Mouse (Mus musculus) limb, embryonic 10.5 days (tissue): ENCODE data around the gene Mettl26. TPM values are rescaled to one million over a fixed set of nuclear protein-coding genes. Genes with fewer than 3 reads are reported as not detected.

Experiments
- DNase-seq: peaks from one replicate; pipeline ENCODE4 v3.0.0-alpha.2; 2017; ENCODE audit warnings: low spot score
- H3K27ac ChIP-seq: fragments of 300-500 bp; sonication (generic); 2 replicates; pipeline ENCODE4 v1.5.1; 2016; ENCODE audit warnings: mild to moderate bottlenecking
- H3K27me3 ChIP-seq: fragments of 300-500 bp; sonication (generic); 2 replicates; pipeline ENCODE4 v1.6.1; 2016; ENCODE audit warnings: low read depth, mild to moderate bottlenecking; ENCODE audit not compliant: poor library complexity, severe bottlenecking
- H3K36me3 ChIP-seq: fragments of 300-500 bp; sonication (generic); 2 replicates; pipeline ENCODE4 v1.6.1; 2016; ENCODE audit warnings: mild to moderate bottlenecking, moderate library complexity
- H3K4me1 ChIP-seq: fragments of 300-500 bp; sonication (generic); 2 replicates; pipeline ENCODE4 v1.6.1; 2016
- H3K4me3 ChIP-seq: fragments of 300-500 bp; sonication (generic); 2 replicates; pipeline ENCODE4 v1.5.1; 2016; ENCODE audit warnings: mild to moderate bottlenecking, moderate library complexity
- H3K9me3 ChIP-seq: fragments of 300-500 bp; sonication (generic); replicated peaks from 2 replicates; pipeline ENCODE4 v1.6.1; 2016; ENCODE audit warnings: mild to moderate bottlenecking
- WGBS: fragments of 180-500 bp; shearing (Covaris S2); methylation state at CpG from one replicate; pipeline ENCODE4 v1.1.7; 2016; 5-methylcytosine and 5-hydroxymethylcytosine counted together
- microRNA-seq: library from miRNA; unstranded; fragments of <30 nt; microRNA quantifications from one replicate; pipeline ENCODE4, GENCODE M21; 2017
- polyA plus RNA-seq: library from polyadenylated mRNA; unstranded; fragments of >200 nt; fragmentation: Nextera tagmentation; extraction: Ambion mirVana; gene quantifications from 2 replicates; pipeline ENCODE4 v1.2.1, GENCODE M21; 2016

The Mettl26 gene
- polyA plus RNA-seq, 1 experiment from 2014 or later = 69.6 TPM

GRCm38 (mm10) chr17:25916931-25917647 lies 42.2 kb downstream of the Mettl26 start:
- Histone ChIP-seq H3K27me3 (no peaks in the 10 kb centered on the region), H3K36me3 (peaks cover 34% of the 10 kb centered on the region), H3K27ac (no peak overlapping the region), H3K4me3 (no peak overlapping the region), H3K9me3 (no peaks in the 10 kb centered on the region), H3K4me1 (peaks cover 21% of the 10 kb centered on the region)
- 87% methylated on average over 8 of the region's 8 CpGs for WGBS
- DNase-seq = no peak

GRCm38 (mm10) chr17:25918037-25918750 lies 43.3 kb downstream of the Mettl26 start:
- Histone ChIP-seq H3K36me3 (peaks cover 29% of the 10 kb centered on the region), H3K4me3 (peak overlapping the region; percentile 72), H3K4me1 (peaks cover 21% of the 10 kb centered on the region), H3K27me3 (no peaks in the 10 kb centered on the region), H3K27ac (no peak overlapping the region), H3K9me3 (no peaks in the 10 kb centered on the region)
- 82% methylated on average over 9 of the region's 9 CpGs for WGBS
- no peak for DNase-seq

- H3K4me3 ChIP-seq = peak within 1 kb of the TSS; percentile 72
- H3K4me1 ChIP-seq = peaks cover 21% of the 10 kb centered on the region
- peaks cover 24% of the 10 kb centered on the region for H3K36me3 ChIP-seq
- peak; percentile 68 for DNase-seq
- WGBS = under 1% methylated on average over 78 of the region's 78 CpGs
- H3K27ac ChIP-seq = peak within 1 kb of the TSS; percentile 90
- H3K27me3 ChIP-seq = no peaks in the 10 kb centered on the region
- no peaks in the 10 kb centered on the region for H3K9me3 ChIP-seq
Measured at GRCm38 (mm10) chr17:25919144-25919785, 44.4 kb downstream of the Mettl26 start, which contains the start of gene Rab40c. Gene Rab40c, minus strand, starts transcription at chr17:25919727.

GRCm38 (mm10) chr17:25919786-25920642 lies 45.1 kb downstream of the Mettl26 start:
- Histone ChIP-seq H3K36me3 (peaks cover 24% of the 10 kb centered on the region), H3K4me1 (peaks cover 21% of the 10 kb centered on the region), H3K27ac (peak overlapping the region; percentile 90), H3K27me3 (no peaks in the 10 kb centered on the region), H3K9me3 (no peaks in the 10 kb centered on the region), H3K4me3 (peak overlapping the region; percentile 72)
- WGBS = under 1% methylated on average over 40 of the region's 40 CpGs
- DNase-seq = peak; percentile 99

- DNase-seq = no peak
- H3K36me3 ChIP-seq = peaks cover 32% of the 10 kb centered on the region
- WGBS = 88% methylated on average over 5 of the region's 5 CpGs
- H3K4me3 ChIP-seq = no peak overlapping the region
- H3K9me3 ChIP-seq = no peaks in the 10 kb centered on the region
- H3K27ac ChIP-seq = no peak overlapping the region
- peaks cover 21% of the 10 kb centered on the region for H3K4me1 ChIP-seq
- H3K27me3 ChIP-seq = no peaks in the 10 kb centered on the region
Measured at GRCm38 (mm10) chr17:25922120-25922519, 47.2 kb downstream of the Mettl26 start.

- no peaks in the 10 kb centered on the region for H3K27me3 ChIP-seq
- no peak for DNase-seq
- H3K9me3 ChIP-seq = no peaks in the 10 kb centered on the region
- no peak overlapping the region for H3K4me3 ChIP-seq
- H3K27ac ChIP-seq = no peak overlapping the region
- H3K36me3 ChIP-seq = peaks cover 51% of the 10 kb centered on the region
- peaks cover 6% of the 10 kb centered on the region for H3K4me1 ChIP-seq
- 78% methylated on average over 2 of the region's 2 CpGs for WGBS
Measured at GRCm38 (mm10) chr17:25925348-25925747, 50.5 kb downstream of the Mettl26 start.

Small RNA genes lying within 50 kb of the gene (microRNA-seq; reads per million reads assigned to microRNA genes)
- gene Mir3082 = not detected

Other genes with a start within 250 kb of the Mettl26 start
- 2.0 TPM in 2 replicates for gene Gng13, start 157.9 kb upstream of the Mettl26 start, polyA plus RNA-seq
- gene Chtf18, start 147.7 kb upstream of the Mettl26 start, polyA plus RNA-seq = 68.5 and 71.9 TPM in 2 replicates
- gene Rpusd1, start 147.4 kb upstream of the Mettl26 start, polyA plus RNA-seq = 24.8 and 27.0 TPM in 2 replicates
- gene Mslnl, start 139.0 kb upstream of the Mettl26 start, polyA plus RNA-seq = not detected in 2 replicates
- 0.98 TPM in 1 of 2 replicates, not detected in the other for gene Msln, start 120.7 kb upstream of the Mettl26 start, polyA plus RNA-seq
- 21.2 and 26.8 TPM in 2 replicates for gene Narfl, start 101.3 kb upstream of the Mettl26 start, polyA plus RNA-seq
- 59.7 and 80.7 TPM in 2 replicates for gene Haghl, start 89.4 kb upstream of the Mettl26 start, polyA plus RNA-seq
- 0.44 and 0.50 TPM in 2 replicates for gene Ccdc78, start 88.5 kb upstream of the Mettl26 start, polyA plus RNA-seq
- 55.6 and 63.3 TPM in 2 replicates for gene Fam173a, start 82.2 kb upstream of the Mettl26 start, polyA plus RNA-seq
- 0.76 TPM in 1 of 2 replicates, not detected in the other for gene AC134908.4, start 79.4 kb upstream of the Mettl26 start, polyA plus RNA-seq
- 87.5 and 112 TPM in 2 replicates for gene Metrn, start 77.9 kb upstream of the Mettl26 start, polyA plus RNA-seq
- 1.0 and 1.5 TPM in 2 replicates for gene Fbxl16, start 66.0 kb upstream of the Mettl26 start, polyA plus RNA-seq
- 31.6 and 32.0 TPM in 2 replicates for gene Wdr24, start 51.4 kb upstream of the Mettl26 start, polyA plus RNA-seq
- gene Jmjd8, start 46.2 kb upstream of the Mettl26 start, polyA plus RNA-seq = 52.4 and 54.9 TPM in 2 replicates
- gene Stub1, start 41.7 kb upstream of the Mettl26 start, polyA plus RNA-seq = 408 and 426 TPM in 2 replicates
- gene Rhbdl1, start 37.8 kb upstream of the Mettl26 start, polyA plus RNA-seq = 1.0 and 1.2 TPM in 2 replicates
- 1.5 and 1.9 TPM in 2 replicates for gene Gm20683, start 33.3 kb upstream of the Mettl26 start, polyA plus RNA-seq
- gene Rhot2, start 30.2 kb upstream of the Mettl26 start, polyA plus RNA-seq = 30.8 and 32.6 TPM in 2 replicates
- gene Wdr90, start 13.6 kb upstream of the Mettl26 start, polyA plus RNA-seq = 45.5 and 46.2 TPM in 2 replicates
- gene Mcrip2, start 6.3 kb upstream of the Mettl26 start, polyA plus RNA-seq = 13.6 and 22.0 TPM in 2 replicates
- 2.6 and 5.6 TPM in 2 replicates for gene Wfikkn1, start 5.8 kb downstream of the Mettl26 start, polyA plus RNA-seq
- gene Rab40c, start 44.7 kb downstream of the Mettl26 start, polyA plus RNA-seq = 37.5 and 37.9 TPM in 2 replicates
- gene Pigq, start 69.9 kb downstream of the Mettl26 start, polyA plus RNA-seq = 65.2 and 72.1 TPM in 2 replicates
- 0.10 and 0.18 TPM in 2 replicates for gene Nhlrc4, start 69.9 kb downstream of the Mettl26 start, polyA plus RNA-seq
- 0.08 and 0.20 TPM in 2 replicates for gene A930017K11Rik, start 77.5 kb downstream of the Mettl26 start, polyA plus RNA-seq
- 38.7 and 38.9 TPM in 2 replicates for gene Capn15, start 110.7 kb downstream of the Mettl26 start, polyA plus RNA-seq
- 20.9 and 22.1 TPM in 2 replicates for gene Rab11fip3, start 194.5 kb downstream of the Mettl26 start, polyA plus RNA-seq
- gene Decr2, start 215.3 kb downstream of the Mettl26 start, polyA plus RNA-seq = 23.0 and 26.3 TPM in 2 replicates
- gene Nme4, start 220.5 kb downstream of the Mettl26 start, polyA plus RNA-seq = 163 and 186 TPM in 2 replicates
- gene Tmem8, start 238.2 kb downstream of the Mettl26 start, polyA plus RNA-seq = 0.53 and 0.56 TPM in 2 replicates
- gene Mrpl28, start 248.4 kb downstream of the Mettl26 start, polyA plus RNA-seq = 302 and 336 TPM in 2 replicates